Mouse (Mus musculus) T-cell, adult 2 months (primary cell): Measurements from ENCODE around the gene Med25.

Experiments
- DNase-seq: peaks from one replicate; pipeline ENCODE4 v3.0.0; 2022; ENCODE audit warnings: low spot score

Gene Med25

GRCm38 (mm10) chr7:44847772-44848171, 44.7 kb downstream of the Med25 start:
- DNase-seq = no peak

- DNase-seq = no peak
These were observed 45.7 kb downstream of the Med25 start for GRCm38 (mm10) chr7:44846804-44847203.

- no peak for DNase-seq
These were observed 47.5 kb downstream of the Med25 start for GRCm38 (mm10) chr7:44845006-44845405.

GRCm38 (mm10) chr7:44841825-44842463, 50.6 kb downstream of the Med25 start:
- DNase-seq = no peak

GRCm38 (mm10) chr7:44840426-44840825, 52.1 kb downstream of the Med25 start:
- DNase-seq = no peak

GRCm38 (mm10) chr7:44839491-44840191, 52.9 kb downstream of the Med25 start:
- peak; percentile 72 for DNase-seq

- no peak for DNase-seq
These were observed 53.4 kb downstream of the Med25 start for GRCm38 (mm10) chr7:44839171-44839490.

- no peak for DNase-seq
These were observed 54.4 kb downstream of the Med25 start for GRCm38 (mm10) chr7:44838073-44838472.

GRCm38 (mm10) chr7:44836423-44837053, 56.0 kb downstream of the Med25 start:
- DNase-seq = no peak

- no peak for DNase-seq
These were observed 56.5 kb downstream of the Med25 start for GRCm38 (mm10) chr7:44836016-44836404.

- DNase-seq = no peak
These were observed 57.0 kb downstream of the Med25 start for GRCm38 (mm10) chr7:44835373-44836015.

GRCm38 (mm10) chr7:44832763-44833162, 59.7 kb downstream of the Med25 start:
- DNase-seq = no peak

GRCm38 (mm10) chr7:44828706-44829105, 63.8 kb downstream of the Med25 start:
- DNase-seq = no peak

- no peak for DNase-seq
These were observed 65.7 kb downstream of the Med25 start for GRCm38 (mm10) chr7:44826771-44827170.
